20 mouse cellular contexts compared by ENCODE assay signal in the genomic region with DNA sequence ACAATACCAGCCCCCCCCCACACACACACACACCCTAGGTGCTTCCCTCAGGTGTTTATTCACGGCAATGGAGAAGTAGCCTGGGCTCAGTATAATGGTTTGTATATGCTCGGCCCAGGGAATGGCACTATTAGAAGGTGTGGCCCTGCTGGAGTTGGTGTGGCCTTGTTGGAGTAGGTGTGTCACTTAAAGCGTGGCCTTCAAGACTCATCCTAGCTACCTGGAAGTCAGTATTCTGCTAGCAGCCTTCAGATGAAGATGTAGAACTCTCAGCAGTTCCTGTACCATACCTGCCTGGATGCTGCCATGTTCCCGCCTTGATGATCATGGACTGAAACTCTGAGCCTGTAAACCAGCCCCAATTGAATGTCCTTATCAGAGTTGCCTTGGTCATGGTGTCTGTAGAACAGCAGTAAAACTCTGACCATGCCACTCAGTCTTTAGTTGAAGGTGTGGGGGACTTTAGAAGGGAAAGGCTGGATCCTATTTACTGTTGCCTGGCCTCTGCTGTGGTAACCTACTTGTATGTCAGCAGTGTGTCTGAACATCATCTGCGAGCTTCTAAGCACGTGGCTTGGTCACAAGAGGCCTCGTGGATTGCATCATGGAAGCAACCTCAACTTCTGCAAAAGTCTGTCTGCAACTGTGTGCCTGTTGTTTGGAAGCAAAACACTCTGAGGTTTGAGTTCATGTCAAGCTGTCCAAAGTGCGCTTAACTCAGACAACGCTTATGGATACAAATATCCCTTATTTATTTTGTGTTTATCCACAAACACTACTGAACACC. TPM values are rescaled to one million over a fixed set of nuclear protein-coding genes. Genes with fewer than 3 reads are reported as not detected.
DNase-seq lines count a peak whose midpoint lies in the region; TF ChIP-seq lines count a peak whose summit lies in the region.
"Had no signal": no experiment of that assay in that cellular context is flagged by ENCODE, and none has a peak within 500 bp of the region (broad histone marks: within the 10 kb centered on the region; RNA-seq: fewer than 3 reads in every experiment).

No protein-coding gene starts in this region.

- WGBS in macrophage (ENCODE audit: missing documents), result 38% methylated on average over 9 of the region's 9 CpGs
- 66% methylated on average over 9 of the region's 9 CpGs for WGBS in thymus, adult 2 months

- intact Hi-C loops in left cerebral cortex, postnatal 14 days (cut with DNase I), result no loop called here
- intact Hi-C loops in left cerebral cortex, postnatal 36 days (cut with DNase I), result no loop called here

- peaks cover 14% of the 10 kb centered on the region for H3K9me3 ChIP-seq in CH12.LX (replicated peaks; ENCODE audit: low read length)
- H3K9me3 ChIP-seq: heart, embryonic 13.5 days; liver, embryonic 13.5 days; midbrain, embryonic 10.5 days; stomach, embryonic 15.5 days had no signal

- H3K36me3 ChIP-seq in CH12.LX (replicated peaks in 1 of 2; ENCODE audit: control insufficient read depth in 1 of 2, insufficient read depth in 1 of 2, low read length in 1 of 2) (no peaks in the 10 kb centered on the region), macrophage (ENCODE audit: inconsistent target) (no peaks in the 10 kb centered on the region)
- no peaks in the 10 kb centered on the region for H3K36me3 ChIP-seq in thymus, adult 2 months (ENCODE audit: control insufficient read depth, insufficient read depth, low read length)
- H3K36me3 ChIP-seq: heart, embryonic 13.5 days; liver, embryonic 13.5 days; midbrain, embryonic 10.5 days; stomach, embryonic 15.5 days had no signal

- peaks cover 4% of the 10 kb centered on the region for H3K27me3 ChIP-seq in CH12.LX (replicated peaks)
- no peaks in the 10 kb centered on the region for H3K27me3 ChIP-seq in thymus, adult 2 months (ENCODE audit: control insufficient read depth, insufficient read depth, low read length)
- H3K27me3 ChIP-seq: heart, embryonic 13.5 days; Patski; stomach, embryonic 15.5 days had no signal

- DNase-seq in left cerebral cortex, postnatal 14 days (ENCODE audit: low spot score in 2 of 2), result peak; percentile 11 to 35
- DNase-seq in left cerebral cortex, postnatal 36 days (ENCODE audit: low spot score in 2 of 2), result no peak
- DNase-seq in CH12.LX (ENCODE audit: extremely low read depth), result no peak
- DNase-seq in adipocyte (ENCODE audit: low spot score), result peak; percentile 17
- no peak for DNase-seq in thymus, adult 2 months
- no peak for DNase-seq in urinary bladder, postnatal 14 days (ENCODE audit: low spot score)
- no peak for DNase-seq in thymus, postnatal 36 days
- DNase-seq: cerebellum, adult 9-11 months; kidney, postnatal 10 days; liver, embryonic 13.5 days had no signal

- no peak for TF ChIP-seq CTCF in CH12.LX (conservative IDR thresholded peaks at IDR 0.05 in 1 of 2, IDR thresholded peaks at IDR 0.05 in 1 of 2; ENCODE audit: low read depth in 2 of 2, low read length in 2 of 2)
- TF ChIP-seq CTCF in thymus, adult 2 months (IDR thresholded peaks at IDR 0.05; ENCODE audit: borderline replicate concordance, control insufficient read depth, extremely low read depth, insufficient read depth, low read length, poor library complexity), result no peak

- TF ChIP-seq POLR2A in CH12.LX (IDR thresholded peaks at IDR 0.05; ENCODE audit: low read depth, low read length), result no peak
- TF ChIP-seq POLR2A in thymus, adult 2 months (IDR thresholded peaks at IDR 0.05; ENCODE audit: control insufficient read depth, extremely low read depth, insufficient read depth, low read length, poor library complexity), result no peak

- in situ Hi-C loops in CH12.LX (cut with MboI; ENCODE audit: low pct_ligation_motif_present, low pct_unique_long_range_greater_than_20kb, low sequenced_read_pairs), result no loop called here

- no peak for TF ChIP-seq EP300 in CH12.LX (IDR thresholded peaks at IDR 0.05; ENCODE audit: low read length)

- no peak overlapping the region for H3K27ac ChIP-seq in CH12.LX (ENCODE audit: insufficient read depth, low read depth)
- H3K27ac ChIP-seq in macrophage, result peak overlapping the region; percentile 98
- no peak overlapping the region for H3K27ac ChIP-seq in thymus, adult 2 months (ENCODE audit: control insufficient read depth, insufficient read depth, low read length)
- H3K27ac ChIP-seq: heart, embryonic 13.5 days; liver, embryonic 13.5 days; midbrain, embryonic 10.5 days; stomach, embryonic 15.5 days had no signal

- H3K9ac ChIP-seq in CH12.LX (ENCODE audit: insufficient read depth, low read depth), result no peak overlapping the region
- H3K9ac ChIP-seq: heart, embryonic 13.5 days; liver, embryonic 13.5 days; stomach, embryonic 15.5 days had no signal

- peaks cover 10 to 49% of the 10 kb centered on the region in 2 experiments for H3K4me1 ChIP-seq in CH12.LX (ENCODE audit: control insufficient read depth in 1 of 2, insufficient read depth in 2 of 2)
- no peaks in the 10 kb centered on the region for H3K4me1 ChIP-seq in thymus, adult 2 months (replicated peaks; ENCODE audit: control insufficient read depth, insufficient read depth, low read length)
- H3K4me1 ChIP-seq: heart, embryonic 13.5 days; midbrain, embryonic 10.5 days; stomach, embryonic 15.5 days had no signal

- dilution Hi-C loops in CH12.LX (cut with MboI; ENCODE audit: extremely low pct_ligation_motif_present, extremely low pct_unique_long_range_greater_than_20kb, low sequenced_read_pairs), result no loop called here

- no peak for TF ChIP-seq RAD21 in CH12.LX (IDR thresholded peaks at IDR 0.05; ENCODE audit: low read depth, low read length)

- H3K4me2 ChIP-seq in CH12.LX (ENCODE audit: insufficient read depth, low read depth, poor library complexity, severe bottlenecking), result no peak overlapping the region
- H3K4me2 ChIP-seq: heart, embryonic 13.5 days; liver, embryonic 13.5 days; stomach, embryonic 15.5 days had no signal

- H3K4me3 ChIP-seq in CH12.LX (replicated peaks in 1 of 3; ENCODE audit: low read depth in 2 of 3, low read length in 2 of 3, poor library complexity in 1 of 3) (no peak overlapping the region), macrophage (ENCODE audit: inconsistent target) (no peak overlapping the region)
- H3K4me3 ChIP-seq in thymus, adult 2 months (ENCODE audit: control insufficient read depth, insufficient read depth, low read length), result no peak overlapping the region
- H3K4me3 ChIP-seq: heart, embryonic 13.5 days; liver, embryonic 13.5 days; midbrain, embryonic 10.5 days; stomach, embryonic 15.5 days had no signal

- H3K79me2 ChIP-seq in CH12.LX (replicated peaks; ENCODE audit: control insufficient read depth, extremely low read depth, insufficient read depth, poor library complexity, severe bottlenecking) (no peaks in the 10 kb centered on the region), macrophage (ENCODE audit: inconsistent target) (no peaks in the 10 kb centered on the region)

TF ChIP-seq in CH12.LX, 34 proteins besides CTCF, POLR2A, EP300 and RAD21:
- TF ChIP-seq MAX (IDR thresholded peaks at IDR 0.05; ENCODE audit: low read length) (peak; percentile 77; the same call in 1 of the 2 replicates), BHLHE40 (IDR thresholded peaks at IDR 0.05; ENCODE audit: low read depth, low read length) (peak; percentile 73), JUN (IDR thresholded peaks at IDR 0.05; ENCODE audit: insufficient read depth, low read depth, low read length) (no peak)

RNA-seq across cellular contexts. Expression of a gene that starts 16.8 kb away (rescaled TPM):
- total RNA-seq in left cerebral cortex, postnatal 14 days (2021), result under 1 TPM; 0.51 to 0.59 TPM
- total RNA-seq in left cerebral cortex, postnatal 36 days (2021), result 1 to 10 TPM in 1 of 2 experiments, under 1 TPM in 1; 0.68 to 1.2 TPM
- total RNA-seq in CH12.LX (2012; rRNA removed) (13.7 and 32.9 TPM in 2 replicates), CH12.LX (2014; rRNA removed) (39.7 and 41.5 TPM in 2 replicates)
- polyA plus RNA-seq in CH12.LX (2012; ENCODE audit: insufficient read length, low read depth) (25.1 and 28.9 TPM in 2 replicates), macrophage (2018) (201 to 678 TPM (median 211 TPM) in 3 replicates)
- 100 to 1,000 TPM in 22 of 26 experiments, 10 to 100 TPM in 4; 71.4 to 886 (median 177) TPM for total RNA-seq in macrophage (2018; cell fraction: chromatin; rRNA removed)
- total RNA-seq in macrophage (2018; cell fraction: cytosol; rRNA removed), result 1,000 to 10,000 TPM in 3 of 26 experiments, 100 to 1,000 TPM in 23; 230 to 1,349 (median 405) TPM
- 1,000 to 10,000 TPM in 2 of 26 experiments, 100 to 1,000 TPM in 24; 130 to 1,042 (median 343) TPM for total RNA-seq in macrophage (2018; cell fraction: nucleus; rRNA removed)
- 3.2 and 4.2 TPM in 2 replicates for polyA plus RNA-seq in thymus, adult 2 months (2012; rRNA removed)

RNA-seq across cellular contexts. Expression of a gene that starts 36.4 kb away (rescaled TPM):
- total RNA-seq in left cerebral cortex, postnatal 14 days (2021), result not detected
- total RNA-seq in left cerebral cortex, postnatal 36 days (2021), result not detected
- total RNA-seq in CH12.LX (2012; rRNA removed) (not detected in 2 replicates), CH12.LX (2014; rRNA removed) (not detected in 2 replicates)
- polyA plus RNA-seq in CH12.LX (2012; ENCODE audit: insufficient read length, low read depth) (not detected in 2 replicates), macrophage (2018) (not detected in 3 replicates)
- 1 to 10 TPM in 2 of 26 experiments, under 1 TPM in 11, not detected in 13; 0.28 to 1.7 (median 0.57) TPM for total RNA-seq in macrophage (2018; cell fraction: chromatin; rRNA removed)
- total RNA-seq in macrophage (2018; cell fraction: cytosol; rRNA removed), result under 1 TPM in 2 of 26 experiments, not detected in 24; 0.09 TPM
- total RNA-seq in macrophage (2018; cell fraction: nucleus; rRNA removed), result 10 to 100 TPM in 1 of 26 experiments, 1 to 10 TPM in 1, under 1 TPM in 15, not detected in 9; 0.21 to 15.2 (median 0.40) TPM
- not detected in 2 replicates for polyA plus RNA-seq in thymus, adult 2 months (2012; rRNA removed)
- polyA plus RNA-seq: frontal cortex, adult 2 months; heart, embryonic 13.5 days; hindbrain, embryonic 11.5 days; intestine, embryonic 14.5 days; liver, embryonic 13.5 days; midbrain, embryonic 10.5 days; neural tube, embryonic 11.5 days; small intestine, adult 2 months; stomach, embryonic 15.5 days had no signal

Comparison
In these comparisons a context has a peak if more than half of its experiments do, and no peak if none do; other contexts are left out.
1. DNase-seq: peak in left cerebral cortex, postnatal 14 days (2 of 2) and adipocyte (single experiment); none in left cerebral cortex, postnatal 36 days (0 of 2), CH12.LX (single experiment), thymus, adult 2 months (single experiment), urinary bladder, postnatal 14 days (single experiment) and thymus, postnatal 36 days (0 of 2).
2. RNA of a gene that starts 16.8 kb away (total RNA-seq): 13.7 to 41.5 TPM in CH12.LX; 0.68 to 1.2 TPM in left cerebral cortex, postnatal 36 days and 0.51 to 0.59 TPM in left cerebral cortex, postnatal 14 days; every median in the first group is over 4 times any median in the second.